Mouse (Mus musculus) neutrophil, adult 83 days (primary cell): ENCODE measurements around the gene Nkrf. TPM values are rescaled to one million over a fixed set of nuclear protein-coding genes. Genes with fewer than 3 reads are reported as not detected.

Experiments
- total RNA-seq, 2 experiments: library from RNA; stranded (reverse); gene quantifications; one replicate each; pipeline ENCODE4 v1.2.4; 2023

The Nkrf gene
- total RNA-seq = 1 to 10 TPM; 3.0 to 3.3 TPM

GRCm38 (mm10) chrX:36902321-36903114 lies at the start of gene Nkrf:
Gene Nkrf, minus strand, starts transcription at chrX:36902899.

GRCm38 (mm10) chrX:36873765-36874164 lies 28.9 kb downstream of the Nkrf start, which contains the start of the genes Ube2a and C330007P06Rik:
Gene Ube2a, plus strand, starts transcription at chrX:36873900.
Gene C330007P06Rik, minus strand, starts transcription at chrX:36874111.

Other genes starting within 250 kb of the Nkrf start
- 1 to 10 TPM; 1.9 to 2.2 TPM for gene Slc25a43, start 159.2 kb downstream of the Nkrf start, total RNA-seq
- 100 to 1,000 TPM; 318 to 354 TPM for gene Slc25a5, start 107.2 kb downstream of the Nkrf start, total RNA-seq
- 10 to 100 TPM; 55.4 to 61.6 TPM for gene Ube2a, start 29.0 kb downstream of the Nkrf start, total RNA-seq
- gene C330007P06Rik, start 28.8 kb downstream of the Nkrf start, total RNA-seq = 10 to 100 TPM; 23.0 to 24.8 TPM
- 10 to 100 TPM; 23.0 to 23.9 TPM for gene Sept6, start 88.9 kb upstream of the Nkrf start, total RNA-seq
- gene Sowahd, start 145.9 kb upstream of the Nkrf start, total RNA-seq = not detected
- 100 to 1,000 TPM; 412 to 421 TPM for gene Rpl39, start 182.5 kb upstream of the Nkrf start, total RNA-seq
- 10 to 100 TPM; 14.7 to 18.5 TPM for gene Upf3b, start 207.4 kb upstream of the Nkrf start, total RNA-seq
- 10 to 100 TPM in 1 of 2 experiments, 1 to 10 TPM in 1; 9.5 to 14.4 TPM for gene Nkap, start 223.9 kb upstream of the Nkrf start, total RNA-seq